Mouse (Mus musculus) testis, adult 2 months (tissue): Measurements from ENCODE around the gene Wwtr1. TPM values are rescaled to one million over a fixed set of nuclear protein-coding genes. Genes with fewer than 3 reads are reported as not detected.

Source experiments
- H3K27ac ChIP-seq: fragments of 200-500 bp; 2 replicates; pipeline ENCODE4 v1.5.1; 2012; ENCODE audit warnings: low read depth, low read length; ENCODE audit not compliant: control insufficient read depth, insufficient read depth
- H3K27me3 ChIP-seq: fragments of 200-500 bp; 2 replicates; pipeline ENCODE4 v1.6.1; 2012; ENCODE audit warnings: mild to moderate bottlenecking, low read length, moderate library complexity; ENCODE audit not compliant: control insufficient read depth, insufficient read depth
- H3K36me3 ChIP-seq: fragments of 200-500 bp; 2 replicates; pipeline ENCODE4 v1.6.1; 2012; ENCODE audit warnings: mild to moderate bottlenecking, low read length; ENCODE audit not compliant: control insufficient read depth, insufficient read depth
- H3K4me1 ChIP-seq: fragments of 200-500 bp; 2 replicates; pipeline ENCODE4 v1.6.1; 2012; ENCODE audit warnings: low read length; ENCODE audit not compliant: control insufficient read depth, insufficient read depth
- H3K4me3 ChIP-seq: fragments of 200-500 bp; 2 replicates; pipeline ENCODE4 v1.5.1; 2012; ENCODE audit warnings: low read depth, mild to moderate bottlenecking, low read length, moderate library complexity, mixed read lengths; ENCODE audit not compliant: control insufficient read depth
- CTCF ChIP-seq: fragments of 200-500 bp; IDR thresholded peaks from 2 replicates; pipeline ENCODE4 v1.5.1; 2012; ENCODE audit warnings: low read depth, mild to moderate bottlenecking, inconsistent platforms, low read length, moderate library complexity; ENCODE audit not compliant: control insufficient read depth, insufficient read depth, insufficient replicate concordance
- POLR2A ChIP-seq: fragments of 200-500 bp; IDR thresholded peaks from 2 replicates; pipeline ENCODE4 v1.6.1; 2012; ENCODE audit warnings: low read depth, mild to moderate bottlenecking, inconsistent platforms, low read length, moderate library complexity; ENCODE audit not compliant: control insufficient read depth
- polyA plus RNA-seq: library from polyadenylated mRNA; depleted of rRNA; stranded (reverse); fragments of >200 nt; gene quantifications from 2 replicates; pipeline ENCODE4 v1.2.3, GENCODE M21; 2012

The Wwtr1 gene
- polyA plus RNA-seq, 1 experiment: 23.0 TPM

- Histone ChIP-seq H3K27me3 (no peaks in the 10 kb centered on the region), H3K4me1 (no peaks in the 10 kb centered on the region), H3K27ac (no peak overlapping the region), H3K36me3 (no peaks in the 10 kb centered on the region), H3K4me3 (no peak overlapping the region)
- TF ChIP-seq POLR2A: no peak
- no peak for TF ChIP-seq CTCF
These were observed 20.1 kb downstream of the Wwtr1 start for GRCm38 (mm10) chr3:57555560-57555959.

GRCm38 (mm10) chr3:57554890-57555239, 20.8 kb downstream of the Wwtr1 start:
- H3K4me3 ChIP-seq: no peak overlapping the region
- H3K4me1 ChIP-seq: no peaks in the 10 kb centered on the region
- H3K27me3 ChIP-seq: no peaks in the 10 kb centered on the region
- no peaks in the 10 kb centered on the region for H3K36me3 ChIP-seq
- TF ChIP-seq CTCF (no peak), POLR2A (no peak)
- H3K27ac ChIP-seq: no peak overlapping the region

GRCm38 (mm10) chr3:57554124-57554889, 21.4 kb downstream of the Wwtr1 start:
- H3K27me3 ChIP-seq: no peaks in the 10 kb centered on the region
- TF ChIP-seq CTCF: no peak
- TF ChIP-seq POLR2A: no peak

GRCm38 (mm10) chr3:57553108-57553507, 22.6 kb downstream of the Wwtr1 start:
- no peaks in the 10 kb centered on the region for H3K36me3 ChIP-seq
- TF ChIP-seq CTCF: no peak
- no peak for TF ChIP-seq POLR2A
- no peak overlapping the region for H3K27ac ChIP-seq
- H3K4me3 ChIP-seq: no peak overlapping the region
- no peaks in the 10 kb centered on the region for H3K27me3 ChIP-seq
- H3K4me1 ChIP-seq: no peaks in the 10 kb centered on the region

More at GRCm38 (mm10) chr3:57554124-57554889, 21.4 kb downstream of the Wwtr1 start:
- no peaks in the 10 kb centered on the region for H3K4me1 ChIP-seq
- no peak overlapping the region for H3K4me3 ChIP-seq
- H3K36me3 ChIP-seq: no peaks in the 10 kb centered on the region
- H3K27ac ChIP-seq: no peak overlapping the region

GRCm38 (mm10) chr3:57551210-57551609, 24.5 kb downstream of the Wwtr1 start:
- no peak for TF ChIP-seq CTCF
- TF ChIP-seq POLR2A: no peak
- no peaks in the 10 kb centered on the region for H3K27me3 ChIP-seq
- H3K4me1 ChIP-seq: no peaks in the 10 kb centered on the region
- H3K36me3 ChIP-seq: no peaks in the 10 kb centered on the region
- H3K27ac ChIP-seq: no peak overlapping the region
- no peak overlapping the region for H3K4me3 ChIP-seq

GRCm38 (mm10) chr3:57550468-57551185, 25.1 kb downstream of the Wwtr1 start:
- Histone ChIP-seq H3K27ac (no peak overlapping the region), H3K27me3 (no peaks in the 10 kb centered on the region), H3K36me3 (no peaks in the 10 kb centered on the region), H3K4me3 (no peak overlapping the region), H3K4me1 (no peaks in the 10 kb centered on the region)
- no peak for TF ChIP-seq CTCF
- TF ChIP-seq POLR2A: no peak

GRCm38 (mm10) chr3:57544154-57544553, 31.6 kb downstream of the Wwtr1 start:
- Histone ChIP-seq H3K4me3 (no peak overlapping the region), H3K27ac (no peak overlapping the region), H3K4me1 (no peaks in the 10 kb centered on the region), H3K27me3 (no peaks in the 10 kb centered on the region), H3K36me3 (no peaks in the 10 kb centered on the region)
- no peak for TF ChIP-seq POLR2A
- TF ChIP-seq CTCF: no peak
